Mouse (Mus musculus): ENCODE measurements around the gene Nr2c1. TPM values are rescaled to one million over a fixed set of nuclear protein-coding genes. Genes with fewer than 3 reads are reported as not detected.

The Nr2c1 gene
- total RNA-seq (2014; rRNA removed) (6.4 and 8.3 TPM in 2 replicates), polyA plus RNA-seq (2012; rRNA removed) (3.4 and 3.7 TPM in 2 replicates)

- Histone ChIP-seq H3K79me2 (ENCODE audit: control insufficient read depth, insufficient read depth, low read length) (peaks cover 7% of the 10 kb centered on the region; the same call in 1 of the 2 replicates), H3K27me3 (ENCODE audit: control insufficient read depth, insufficient read depth, low read length) (no peaks in the 10 kb centered on the region), H3K27ac (replicated peaks; ENCODE audit: insufficient read depth, low read depth, low read length) (peak within 1 kb of the TSS; percentile 96), H3K36me3 (ENCODE audit: control insufficient read depth, insufficient read depth, low read length) (peaks cover 14% of the 10 kb centered on the region), H3K4me3 (ENCODE audit: insufficient read depth, low read depth, low read length) (peak within 1 kb of the TSS; percentile 87), H3K9ac (ENCODE audit: low read depth, low read length) (peak within 1 kb of the TSS; percentile 91), H3K4me1 (ENCODE audit: control insufficient read depth, insufficient read depth, low read length) (peaks cover 16% of the 10 kb centered on the region)
- WGBS, result under 1% methylated on average over 61 of the region's 64 CpGs
- peak; percentile 81 for DNase-seq (ENCODE audit: extremely low read depth, low read depth, low spot score)
- TF ChIP-seq CTCF (IDR thresholded peaks at IDR 0.05; ENCODE audit: low read depth, low read length) (peak; percentile 81), POLR2A (IDR thresholded peaks at IDR 0.05; ENCODE audit: extremely low read depth, insufficient read depth, low read length) (peak; percentile 33; the same call in 1 of the 2 replicates)
These were observed at the start of gene Nr2c1 for GRCm38 (mm10) chr10:94147756-94148531. Gene Nr2c1 (plus strand): TSS chr10:94148023.

DNA sequence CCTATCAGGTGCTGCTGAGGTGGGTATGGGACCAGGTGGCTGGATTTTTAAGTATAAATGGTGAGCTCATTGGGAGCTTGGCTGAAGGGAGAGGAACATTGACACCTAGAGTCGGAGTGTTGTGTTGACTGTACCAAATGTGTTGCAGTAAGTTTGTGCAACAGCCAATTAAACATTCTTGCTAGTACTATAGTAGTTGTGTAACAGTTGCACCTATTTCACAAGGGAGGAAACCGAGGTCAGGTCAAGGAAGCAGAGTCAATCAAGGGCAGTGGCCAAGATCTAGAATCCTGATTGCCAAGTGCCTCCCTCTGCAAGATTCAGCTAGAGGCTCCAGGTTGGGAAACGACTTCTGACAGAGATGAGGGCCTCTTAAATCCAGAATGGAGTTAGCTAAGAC is 49.7 kb upstream of the Nr2c1 start:
- Histone ChIP-seq H3K4me3 (ENCODE audit: insufficient read depth, low read depth, low read length) (no peak overlapping the region), H3K27ac (replicated peaks; ENCODE audit: insufficient read depth, low read depth, low read length) (peak overlapping the region; percentile 94), H3K79me2 (ENCODE audit: control insufficient read depth, insufficient read depth, low read length) (0 out of 2 replicates have a peak, but pooled peaks cover 5% of the 10 kb centered on the region), H3K27me3 (ENCODE audit: control insufficient read depth, insufficient read depth, low read length) (no peaks in the 10 kb centered on the region), H3K4me1 (ENCODE audit: control insufficient read depth, insufficient read depth, low read length) (peaks cover 18% of the 10 kb centered on the region), H3K9ac (ENCODE audit: low read depth, low read length) (peak overlapping the region; percentile 3), H3K36me3 (ENCODE audit: control insufficient read depth, insufficient read depth, low read length) (peaks cover 27% of the 10 kb centered on the region)
- WGBS, result 20% methylated on average over 3 of the region's 3 CpGs
- TF ChIP-seq CTCF (IDR thresholded peaks at IDR 0.05; ENCODE audit: low read depth, low read length), result no peak
- no peak for TF ChIP-seq POLR2A (IDR thresholded peaks at IDR 0.05; ENCODE audit: extremely low read depth, insufficient read depth, low read length)
- DNase-seq (ENCODE audit: extremely low read depth, low read depth, low spot score), result peak; percentile 99

- TF ChIP-seq CTCF (IDR thresholded peaks at IDR 0.05; ENCODE audit: low read depth, low read length) (no peak), POLR2A (IDR thresholded peaks at IDR 0.05; ENCODE audit: extremely low read depth, insufficient read depth, low read length) (no peak)
- DNase-seq (ENCODE audit: extremely low read depth, low read depth, low spot score), result no peak
- Histone ChIP-seq H3K4me1 (ENCODE audit: control insufficient read depth, insufficient read depth, low read length) (peaks cover 3% of the 10 kb centered on the region; the same call in 1 of the 2 replicates), H3K27ac (replicated peaks; ENCODE audit: insufficient read depth, low read depth, low read length) (no peak overlapping the region), H3K27me3 (ENCODE audit: control insufficient read depth, insufficient read depth, low read length) (no peaks in the 10 kb centered on the region), H3K79me2 (ENCODE audit: control insufficient read depth, insufficient read depth, low read length) (no peaks in the 10 kb centered on the region), H3K4me3 (ENCODE audit: insufficient read depth, low read depth, low read length) (no peak overlapping the region), H3K9ac (ENCODE audit: low read depth, low read length) (no peak overlapping the region), H3K36me3 (ENCODE audit: control insufficient read depth, insufficient read depth, low read length) (peaks cover 41% of the 10 kb centered on the region)
- 92% methylated on average over 10 of the region's 10 CpGs for WGBS
These were observed 42.3 kb upstream of the Nr2c1 start for GRCm38 (mm10) chr10:94105498-94105897.

- DNase-seq (ENCODE audit: extremely low read depth, low read depth, low spot score), result peak; percentile 88
- under 1% methylated on average over 4 of the region's 4 CpGs for WGBS
- H3K79me2 ChIP-seq (ENCODE audit: control insufficient read depth, insufficient read depth, low read length), result no peaks in the 10 kb centered on the region
- H3K27me3 ChIP-seq (ENCODE audit: control insufficient read depth, insufficient read depth, low read length), result no peaks in the 10 kb centered on the region
- H3K27ac ChIP-seq (replicated peaks; ENCODE audit: insufficient read depth, low read depth, low read length), result peak overlapping the region; percentile 49; the same call in 1 of the 2 replicates
- no peak for TF ChIP-seq POLR2A (IDR thresholded peaks at IDR 0.05; ENCODE audit: extremely low read depth, insufficient read depth, low read length)
- TF ChIP-seq CTCF (IDR thresholded peaks at IDR 0.05; ENCODE audit: low read depth, low read length), result no peak
- no peak overlapping the region for H3K4me3 ChIP-seq (ENCODE audit: insufficient read depth, low read depth, low read length)
- no peak overlapping the region for H3K9ac ChIP-seq (ENCODE audit: low read depth, low read length)
- peaks cover 37% of the 10 kb centered on the region for H3K36me3 ChIP-seq (ENCODE audit: control insufficient read depth, insufficient read depth, low read length)
- peaks cover 3% of the 10 kb centered on the region; the same call in 1 of the 2 replicates for H3K4me1 ChIP-seq (ENCODE audit: control insufficient read depth, insufficient read depth, low read length)
These were observed 40.7 kb upstream of the Nr2c1 start for GRCm38 (mm10) chr10:94107168-94107567.

- Histone ChIP-seq H3K79me2 (ENCODE audit: control insufficient read depth, insufficient read depth, low read length) (no peaks in the 10 kb centered on the region), H3K27ac (replicated peaks; ENCODE audit: insufficient read depth, low read depth, low read length) (peak overlapping the region; percentile 31), H3K4me1 (ENCODE audit: control insufficient read depth, insufficient read depth, low read length) (peaks cover 3% of the 10 kb centered on the region; the same call in 1 of the 2 replicates), H3K36me3 (ENCODE audit: control insufficient read depth, insufficient read depth, low read length) (peaks cover 38% of the 10 kb centered on the region), H3K27me3 (ENCODE audit: control insufficient read depth, insufficient read depth, low read length) (no peaks in the 10 kb centered on the region), H3K9ac (ENCODE audit: low read depth, low read length) (no peak overlapping the region), H3K4me3 (ENCODE audit: insufficient read depth, low read depth, low read length) (no peak overlapping the region)
- TF ChIP-seq CTCF (IDR thresholded peaks at IDR 0.05; ENCODE audit: low read depth, low read length) (no peak), POLR2A (IDR thresholded peaks at IDR 0.05; ENCODE audit: extremely low read depth, insufficient read depth, low read length) (no peak)
- DNase-seq (ENCODE audit: extremely low read depth, low read depth, low spot score), result no peak
- WGBS, result 79% methylated on average over 7 of the region's 7 CpGs
These were observed 40.2 kb upstream of the Nr2c1 start for GRCm38 (mm10) chr10:94107607-94108006.

DNA sequence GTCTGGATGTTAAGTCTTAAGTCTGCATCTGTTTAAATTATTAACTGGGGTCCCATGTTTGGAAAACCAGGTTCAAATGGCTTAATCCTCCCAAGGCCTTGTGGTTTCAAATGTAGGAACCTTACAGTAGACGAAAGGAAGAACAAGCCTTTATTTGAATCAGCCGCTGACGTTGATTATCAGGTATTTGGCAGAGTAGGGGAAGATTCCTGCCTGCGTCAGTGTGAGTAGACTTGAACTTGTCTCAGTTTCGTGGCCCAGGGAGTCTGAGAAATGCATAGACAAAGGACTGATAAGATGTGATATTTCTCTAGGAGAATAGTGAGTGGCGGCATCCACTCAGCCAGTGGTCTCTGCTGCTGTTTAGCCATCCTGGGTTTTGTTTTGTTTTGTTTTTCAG is 39.0 kb upstream of the Nr2c1 start:
- H3K9ac ChIP-seq (ENCODE audit: low read depth, low read length), result no peak overlapping the region
- WGBS, result 91% methylated on average over 6 of the region's 6 CpGs

More for the DNA sequence above, 39.0 kb upstream of the Nr2c1 start:
- no peak for TF ChIP-seq POLR2A (IDR thresholded peaks at IDR 0.05; ENCODE audit: extremely low read depth, insufficient read depth, low read length)
- TF ChIP-seq CTCF (IDR thresholded peaks at IDR 0.05; ENCODE audit: low read depth, low read length), result no peak
- H3K79me2 ChIP-seq (ENCODE audit: control insufficient read depth, insufficient read depth, low read length), result no peaks in the 10 kb centered on the region
- no peaks in the 10 kb centered on the region for H3K27me3 ChIP-seq (ENCODE audit: control insufficient read depth, insufficient read depth, low read length)
- H3K4me1 ChIP-seq (ENCODE audit: control insufficient read depth, insufficient read depth, low read length), result peaks cover 3% of the 10 kb centered on the region; the same call in 1 of the 2 replicates
- peaks cover 33% of the 10 kb centered on the region for H3K36me3 ChIP-seq (ENCODE audit: control insufficient read depth, insufficient read depth, low read length)
- no peak for DNase-seq (ENCODE audit: extremely low read depth, low read depth, low spot score)
- H3K4me3 ChIP-seq (ENCODE audit: insufficient read depth, low read depth, low read length), result no peak overlapping the region
- H3K27ac ChIP-seq (replicated peaks; ENCODE audit: insufficient read depth, low read depth, low read length), result no peak overlapping the region

Data from liver, adult 2 months (tissue).